Mouse (Mus musculus) heart, adult 2 months (tissue): ENCODE measurements at regions not wholly inside any gene's neighbourhood (a gene's known extent, or its start where the extent isn't known, plus 50 kb on each side); places are given as distances from the start of the nearest gene placed in this dataset.

Experiments
- CTCF ChIP-seq: fragments of 200-600 bp; IDR thresholded peaks from 2 replicates; pipeline ENCODE4 v1.8.1; 2022; ENCODE audit warnings: antibody characterized with exemption, mild to moderate bottlenecking, moderate library complexity
- EP300 ChIP-seq: fragments of 200-500 bp; IDR thresholded peaks from 2 replicates; pipeline ENCODE4 v1.6.1; 2011; ENCODE audit warnings: low read depth, low read length, control low read depth; ENCODE audit not compliant: insufficient read depth
- POLR2A ChIP-seq: fragments of 200-500 bp; IDR thresholded peaks from 2 replicates; pipeline ENCODE4 v1.6.1; 2011; ENCODE audit warnings: mild to moderate bottlenecking, low read depth, low read length, control low read depth; ENCODE audit not compliant: insufficient read depth

GRCm38 (mm10) chr4:124442491-124443129 is 168.0 kb downstream of the 3100002H09Rik start:
- no peak for TF ChIP-seq CTCF
- no peak for TF ChIP-seq EP300
- TF ChIP-seq POLR2A = no peak
